Mouse (Mus musculus) 3134 (cell line): ENCODE measurements at regions not wholly inside any gene's neighbourhood (a gene's known extent, or its start where the extent isn't known, plus 50 kb on each side); places are given as distances from the start of the nearest gene placed in this dataset.

Source experiments
- DNase-seq: peaks from one replicate; pipeline ENCODE4 v3.0.0-alpha.2; 2011; ENCODE audit warnings: low spot score; ENCODE audit not compliant: insufficient read length; ENCODE audit errors: extremely low read depth

DNA sequence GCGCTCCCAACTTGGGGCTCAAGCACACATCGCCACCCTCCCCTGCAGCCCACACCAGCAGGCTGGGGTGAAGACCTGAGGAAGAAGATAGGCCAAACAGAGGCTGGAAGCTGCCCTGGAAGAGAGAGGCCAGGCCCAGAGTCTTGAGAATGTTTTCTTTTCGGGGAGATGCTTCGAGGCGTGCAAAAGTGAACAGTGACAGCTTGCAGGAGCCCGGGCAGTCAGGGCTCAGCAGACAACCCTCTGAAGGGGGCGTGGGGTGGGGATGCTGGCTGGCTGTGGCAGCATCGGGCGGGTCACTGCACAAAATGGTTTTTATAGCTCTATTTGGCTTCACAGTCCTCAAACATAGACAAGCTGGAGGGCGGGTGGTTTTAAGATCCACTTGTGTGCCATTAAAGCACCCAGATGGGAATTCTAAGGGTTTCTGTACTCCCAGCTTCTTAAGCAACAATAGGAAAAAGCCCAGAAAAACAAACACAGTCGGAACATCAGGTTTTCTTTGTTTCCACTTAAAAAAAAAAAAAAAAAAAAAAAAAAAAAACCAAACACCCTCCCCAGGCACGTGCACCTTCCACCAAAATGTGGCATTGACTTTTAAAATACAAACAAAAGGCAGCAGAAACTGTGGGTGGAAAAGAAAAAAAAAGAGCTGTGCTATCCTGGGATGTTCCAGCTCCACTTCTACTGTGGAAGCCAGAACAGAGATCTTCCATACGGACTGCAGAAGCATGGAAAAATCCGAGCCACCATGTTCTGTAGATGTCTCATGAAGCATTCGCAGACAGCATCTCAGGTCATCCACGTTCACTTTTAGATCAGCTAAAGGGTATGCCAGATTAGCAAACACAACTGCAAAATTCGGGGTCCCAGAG, 123.5 kb downstream of the Ly86 start:
- DNase-seq, result no peak

DNA sequence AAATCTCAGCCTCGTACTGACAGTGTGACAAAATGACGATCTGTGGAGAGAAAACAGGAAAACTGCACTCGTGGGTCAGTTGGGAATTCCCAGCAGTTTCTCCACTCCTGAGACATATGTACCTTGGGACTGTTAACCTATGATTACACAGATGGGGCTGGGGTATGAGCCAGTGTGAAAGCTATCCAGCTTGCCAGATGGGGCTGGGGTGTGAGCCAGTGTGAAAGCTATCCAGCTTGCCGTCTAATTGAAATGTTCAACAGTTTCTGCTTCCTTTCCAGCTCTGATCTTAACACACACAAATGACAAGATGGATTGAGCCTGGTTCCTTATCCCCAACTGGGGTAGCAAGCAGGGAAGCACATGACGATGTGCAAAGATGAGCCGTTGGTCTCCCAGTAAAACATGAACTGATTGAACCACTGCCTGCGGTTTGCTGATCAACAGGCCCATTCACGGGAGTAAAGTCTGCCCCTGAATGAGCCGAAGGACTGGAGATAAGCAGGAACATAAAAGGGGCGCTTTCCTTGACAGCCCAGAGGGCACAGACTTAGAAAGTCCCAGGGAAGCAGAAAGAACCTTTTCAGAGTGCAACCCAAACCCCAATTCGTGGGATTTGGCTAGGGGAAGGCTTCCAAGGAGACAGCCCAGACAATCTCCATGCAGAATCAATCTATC, 125.4 kb downstream of the Ly86 start:
- no peak for DNase-seq

DNA sequence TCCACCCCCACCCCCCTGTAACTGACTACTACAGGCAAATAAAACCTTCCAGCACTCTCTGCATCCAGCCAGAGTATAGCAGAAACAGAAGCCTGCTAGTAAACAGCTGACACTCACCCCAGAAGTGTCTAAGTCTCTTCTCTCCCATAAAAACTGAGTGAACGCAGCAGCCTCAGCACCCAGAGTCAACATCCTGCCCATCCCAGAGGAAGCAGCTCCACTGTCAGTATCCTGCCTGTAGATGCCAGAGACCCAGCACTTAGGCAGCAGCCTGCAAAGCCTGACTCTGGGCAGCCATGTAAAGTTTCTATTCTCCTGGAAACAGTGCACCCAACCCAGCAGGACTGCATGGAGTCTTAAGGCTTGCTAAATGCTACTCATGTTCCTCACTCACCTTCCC, 128.4 kb downstream of the Ly86 start:
- DNase-seq, result no peak

DNA sequence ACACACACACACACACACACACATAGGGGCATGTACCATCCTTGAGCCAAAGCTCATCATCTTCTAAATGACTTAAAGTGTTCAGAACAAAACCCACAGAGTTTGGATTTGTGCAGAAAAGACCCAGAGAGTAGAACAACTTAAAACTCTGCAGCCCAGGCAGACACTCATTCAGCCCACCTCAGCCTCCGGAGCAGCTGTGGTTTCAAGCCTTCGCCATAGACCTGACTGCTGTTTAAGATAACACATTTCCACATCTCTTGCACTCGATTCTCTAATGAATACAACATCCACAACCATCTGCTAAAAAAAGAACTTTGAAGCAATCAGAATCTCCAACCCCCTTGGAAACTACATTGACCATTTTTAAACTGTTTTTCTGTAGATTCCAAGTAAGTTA, 130.8 kb downstream of the Ly86 start:
- no peak for DNase-seq

DNA sequence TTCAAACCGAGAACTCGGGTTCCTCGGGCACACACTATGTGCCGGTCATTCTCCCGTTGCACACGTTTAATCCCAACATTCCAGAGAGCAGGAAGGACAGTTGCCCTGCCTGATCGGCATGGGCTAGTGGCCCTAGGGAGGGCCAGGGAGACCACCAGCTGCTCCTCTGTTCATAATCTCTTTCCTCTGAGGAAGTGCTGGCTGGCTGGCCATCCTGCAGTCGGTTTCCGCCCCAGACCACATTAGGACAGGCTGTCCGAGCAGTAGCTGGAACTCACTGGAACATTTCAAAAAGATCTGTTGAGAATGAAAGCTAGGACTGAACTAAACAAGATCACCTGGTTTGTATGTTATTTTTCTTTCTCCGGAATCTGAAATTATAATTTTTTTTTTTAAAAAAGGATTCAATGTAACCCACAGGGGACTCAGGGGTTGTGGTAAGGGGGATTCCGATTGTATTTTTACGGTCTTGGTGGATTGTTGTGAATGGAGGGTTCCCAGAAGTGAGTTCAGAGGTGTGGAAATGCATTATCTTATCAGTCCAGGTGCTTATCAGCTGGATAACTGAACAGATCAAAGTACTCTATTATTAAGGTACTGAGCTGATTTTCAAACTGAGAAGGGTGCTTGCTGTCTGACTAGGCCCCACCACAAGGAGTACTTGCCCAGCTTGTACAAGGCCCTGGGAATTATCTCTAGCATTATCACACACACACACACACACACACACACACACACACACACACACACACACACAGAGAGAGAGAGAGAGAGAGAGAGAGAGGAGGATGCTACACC, 131.4 kb downstream of the Ly86 start:
- DNase-seq, result no peak

DNA sequence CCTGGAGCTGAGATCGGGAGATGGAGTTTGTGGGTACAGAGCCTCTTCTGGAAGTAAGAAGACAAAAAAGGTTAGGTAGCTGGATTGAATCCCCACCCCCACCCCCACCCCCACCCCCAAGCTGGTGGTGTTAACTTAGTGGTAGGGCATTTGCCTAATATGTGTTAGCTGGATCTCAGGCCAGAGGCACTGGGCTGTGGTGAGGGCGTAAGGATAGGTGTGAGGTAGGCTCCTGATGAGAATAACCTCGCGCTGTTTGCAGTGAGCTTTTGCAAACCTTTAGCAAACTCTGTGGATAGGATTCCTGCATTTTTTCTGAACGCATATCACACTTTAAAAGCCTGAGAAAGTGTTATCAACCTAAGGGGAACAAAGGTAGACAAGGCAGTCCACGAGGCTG, 132.3 kb downstream of the Ly86 start:
- no peak for DNase-seq

DNA sequence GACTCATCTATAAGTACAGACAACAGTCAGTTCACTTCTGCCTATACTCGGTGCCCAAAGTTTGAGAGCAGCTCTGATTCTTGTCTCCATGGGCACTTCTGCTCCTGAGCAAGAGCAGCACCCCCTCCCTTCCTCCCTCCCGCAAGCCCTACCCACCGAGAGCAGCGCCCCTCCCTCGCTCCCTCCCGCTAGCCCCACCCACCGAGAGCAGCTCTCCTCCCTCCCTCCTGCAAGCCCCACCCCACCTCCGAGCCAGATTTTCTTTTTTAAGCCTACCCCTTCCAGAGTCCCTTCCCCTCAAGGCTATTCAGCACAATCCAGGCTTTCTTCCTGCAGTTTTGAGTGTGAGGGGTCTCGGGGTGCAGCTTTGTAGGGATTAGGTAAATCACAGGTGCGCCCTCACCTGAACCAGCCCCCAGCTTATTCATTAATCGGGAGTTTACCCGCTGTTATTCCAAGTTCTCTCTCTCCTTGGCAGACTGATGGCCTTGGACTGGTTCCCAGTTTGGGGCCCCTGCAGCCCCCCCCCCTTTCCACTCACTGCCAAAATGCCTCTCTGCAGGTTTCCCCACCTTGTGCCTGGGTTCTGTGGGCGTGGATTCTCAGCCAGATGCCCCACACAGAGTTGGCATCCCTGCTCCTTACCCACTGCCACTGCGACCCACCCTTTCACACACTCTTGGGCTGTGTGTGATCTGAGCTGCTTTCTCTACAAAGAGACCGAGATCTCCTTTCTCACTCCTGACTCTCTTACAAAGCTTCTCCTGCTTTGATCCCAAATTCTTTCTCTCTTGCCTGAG, 132.9 kb downstream of the Ly86 start:
- DNase-seq, result no peak

DNA sequence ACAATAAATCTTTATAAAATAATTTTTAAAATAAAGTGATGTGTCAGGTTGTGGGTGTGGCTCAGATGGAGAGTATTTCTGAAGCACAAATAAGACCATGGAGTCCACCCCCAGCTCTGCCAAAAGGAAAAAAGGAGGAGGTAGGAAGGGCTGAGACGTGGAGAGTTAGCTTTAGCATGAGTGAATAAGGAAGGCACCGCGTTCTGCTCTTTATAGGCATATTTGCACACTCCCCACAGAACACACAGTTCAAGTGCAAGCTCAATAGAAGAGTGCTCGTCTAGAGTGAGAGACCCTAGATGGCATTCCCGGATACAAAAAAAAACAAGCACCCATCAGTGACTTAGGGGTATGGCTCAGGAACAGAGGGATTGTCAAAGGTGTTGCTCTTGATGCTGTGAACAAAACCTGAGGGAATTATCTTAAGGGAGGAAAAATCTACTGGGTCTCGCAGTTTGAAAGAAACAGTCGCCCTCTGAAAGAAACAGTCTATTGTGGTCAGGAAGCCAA, 134.2 kb downstream of the Ly86 start:
- DNase-seq, result no peak

DNA sequence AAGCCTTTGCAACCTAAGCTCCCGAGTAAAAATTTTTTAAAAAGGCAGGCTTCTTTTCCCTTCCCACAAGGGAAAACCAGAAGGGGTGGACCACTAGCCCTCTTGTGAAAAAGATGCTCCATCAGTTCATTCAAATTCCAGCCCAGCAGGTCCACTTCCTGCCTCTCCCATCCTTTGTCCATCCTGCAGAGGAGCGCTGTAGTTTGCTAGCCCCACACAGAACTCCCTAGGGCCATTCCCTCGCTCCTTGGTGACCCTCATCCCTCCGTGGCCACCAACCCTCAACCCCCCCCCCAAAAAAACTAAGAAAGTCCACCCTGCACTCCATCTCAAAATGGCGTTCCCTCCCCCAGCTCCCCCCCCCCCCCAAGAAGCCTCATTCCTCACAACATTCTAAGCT, 136.5 kb downstream of the Ly86 start:
- DNase-seq, result no peak

DNA sequence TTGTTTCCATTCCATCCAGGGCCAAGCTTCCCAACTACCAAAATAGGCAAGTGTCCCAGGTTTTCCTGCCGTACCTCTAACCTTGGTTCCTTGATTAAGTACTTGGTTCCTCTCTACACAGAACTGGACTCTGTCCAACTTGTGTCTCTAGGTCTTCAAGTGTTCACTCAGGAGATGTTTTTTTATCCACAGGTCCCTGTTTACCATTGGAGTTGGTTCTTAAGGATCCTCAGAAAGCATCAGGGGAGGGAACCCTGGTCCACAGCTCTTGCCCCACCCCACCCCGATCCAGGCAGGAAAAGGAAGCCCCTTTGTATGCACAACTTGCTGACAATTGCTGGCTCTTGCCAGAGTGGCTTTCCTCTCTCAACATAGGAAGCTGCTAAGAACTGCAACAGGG, 137.0 kb downstream of the Ly86 start:
- DNase-seq, result no peak

DNA sequence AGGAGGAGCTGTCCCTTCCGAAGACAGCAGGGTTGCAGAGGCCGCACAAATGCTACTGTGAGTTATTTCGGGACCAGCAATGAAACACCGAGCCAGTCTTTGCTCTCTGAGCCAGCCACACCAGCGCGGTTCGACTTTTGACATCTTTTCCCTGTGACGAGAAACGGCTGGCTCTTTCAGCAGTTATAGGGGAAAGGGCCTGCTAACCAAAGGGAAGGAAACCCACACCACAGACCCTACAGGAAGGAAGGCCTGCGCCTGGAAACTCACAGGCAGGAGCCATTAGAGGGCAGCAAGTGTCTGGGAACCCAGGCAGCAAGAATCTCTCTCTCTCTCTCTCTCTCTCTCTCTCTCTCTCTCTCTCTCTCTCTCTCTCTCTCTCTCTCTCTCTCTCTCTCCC, 137.6 kb downstream of the Ly86 start:
- DNase-seq, result no peak

DNA sequence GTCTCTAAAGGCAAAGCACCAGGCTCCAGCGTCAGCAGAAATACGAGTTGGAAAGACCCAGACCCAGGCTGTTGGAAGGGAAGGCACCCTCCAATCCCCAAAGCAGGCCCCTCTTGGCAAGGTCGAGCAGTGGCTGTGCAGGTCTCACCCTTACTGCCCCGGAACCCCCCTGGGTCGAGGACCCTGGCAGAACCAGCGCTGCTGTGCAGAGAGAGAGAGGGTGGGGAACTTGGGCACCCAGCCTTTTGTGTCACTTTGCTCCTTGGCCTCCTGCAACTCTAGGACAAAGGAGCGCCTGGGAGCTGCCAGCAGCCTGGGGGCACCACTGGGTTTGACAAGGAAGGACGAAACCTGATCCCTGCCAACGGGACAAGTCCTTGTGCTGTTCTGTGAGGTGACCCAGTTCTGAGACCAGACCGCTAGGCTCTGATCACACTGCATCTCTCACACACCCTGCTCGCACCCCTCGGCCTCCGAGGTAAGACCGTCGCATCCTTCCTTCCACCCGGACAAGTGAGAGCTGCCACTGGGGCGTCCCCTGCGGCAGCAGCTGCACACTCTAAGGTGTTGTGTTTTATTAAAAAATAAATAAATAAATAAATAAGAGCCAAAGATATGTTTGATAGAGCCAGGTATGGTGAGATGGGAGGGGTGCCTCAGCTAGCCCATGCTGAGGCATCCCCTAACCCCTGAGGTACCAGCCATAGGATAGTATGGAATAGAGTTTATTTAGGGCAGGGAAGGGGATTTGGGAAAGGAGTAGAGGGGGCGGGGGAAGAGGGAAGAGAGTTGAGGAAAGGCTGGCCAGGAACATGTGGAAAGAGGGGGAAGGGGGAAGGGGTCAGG, 138.2 kb downstream of the Ly86 start:
- DNase-seq, result no peak

DNA sequence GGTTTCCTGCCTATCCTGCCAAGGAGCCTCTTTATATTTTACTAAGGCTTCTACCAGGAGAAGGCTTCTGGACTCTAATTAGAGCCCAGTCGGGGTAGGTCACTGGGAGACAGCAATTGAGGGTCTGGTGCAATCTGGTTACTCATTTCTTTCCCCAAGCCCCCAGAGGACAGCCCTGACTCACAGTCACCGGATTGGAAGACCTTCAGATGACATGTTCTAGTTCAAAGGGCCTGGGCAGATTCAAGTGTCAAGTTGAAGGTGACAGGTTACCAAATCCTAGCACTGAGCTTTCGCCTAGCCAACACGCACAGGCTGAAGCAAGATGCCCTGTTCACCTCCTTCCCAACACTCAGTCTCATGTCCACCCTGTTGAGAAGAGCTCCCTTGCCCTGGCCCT, 139.6 kb downstream of the Ly86 start:
- DNase-seq, result no peak

DNA sequence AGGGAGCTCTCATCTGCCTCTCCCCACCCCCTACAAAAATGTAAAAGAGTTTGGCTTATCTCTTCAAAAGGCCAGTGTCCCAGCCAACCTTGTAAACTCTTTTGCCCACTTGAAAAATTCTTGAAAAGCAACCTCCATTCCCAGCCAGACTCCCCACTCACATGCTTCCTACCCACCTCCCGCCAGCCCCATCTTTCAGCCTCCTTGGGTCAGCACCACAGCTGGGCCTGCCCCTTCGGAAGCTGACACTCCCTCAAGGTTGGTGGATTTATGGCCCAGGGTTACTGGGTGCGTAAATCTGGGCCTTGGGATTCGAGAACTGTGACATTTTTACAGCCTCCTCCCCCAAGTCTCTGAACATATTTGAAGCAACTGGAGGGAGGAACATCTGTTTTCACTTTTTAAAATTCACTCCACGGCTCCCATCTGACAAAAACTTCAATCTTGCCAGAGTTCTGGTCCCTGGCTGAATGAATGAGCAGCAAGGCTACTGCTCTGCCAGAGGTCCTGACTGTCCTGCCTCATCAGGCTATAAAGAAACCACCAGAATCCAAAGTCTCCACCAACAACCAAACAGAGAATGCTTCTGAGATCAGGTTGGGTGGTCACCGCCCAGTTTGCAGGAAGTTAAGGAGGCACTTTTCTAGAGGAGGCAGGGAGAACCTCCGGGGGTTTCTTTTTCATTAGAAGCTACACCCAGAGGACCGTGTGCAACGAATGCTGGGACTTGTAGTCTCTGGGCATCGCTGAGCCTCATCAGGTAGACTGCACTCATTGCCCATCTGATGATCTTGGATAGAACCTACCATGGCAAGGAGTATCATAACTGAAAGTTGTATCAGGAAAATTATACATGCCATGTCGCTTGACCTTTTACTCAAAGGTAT, 147.3 kb downstream of the Ly86 start:
- DNase-seq, result no peak

DNA sequence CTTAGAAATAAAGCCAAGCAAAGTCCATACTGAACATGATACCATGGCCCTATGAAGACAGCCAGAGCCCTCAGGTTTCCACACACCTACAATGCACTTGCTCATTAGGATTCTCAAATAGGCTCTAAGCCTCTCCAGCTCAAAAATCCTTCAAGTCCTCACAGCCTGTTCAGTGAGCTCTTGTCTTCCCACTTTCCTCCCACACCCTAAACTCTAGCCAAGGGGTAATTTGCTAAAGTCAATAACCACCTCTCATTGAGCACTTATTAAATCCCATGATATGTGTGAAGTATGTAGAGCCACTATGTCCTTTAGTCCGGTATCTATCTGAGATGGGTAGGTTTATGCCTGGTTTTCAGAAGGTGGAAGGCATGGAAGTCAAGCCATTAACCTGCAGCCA, 148.3 kb downstream of the Ly86 start:
- DNase-seq, result no peak

DNA sequence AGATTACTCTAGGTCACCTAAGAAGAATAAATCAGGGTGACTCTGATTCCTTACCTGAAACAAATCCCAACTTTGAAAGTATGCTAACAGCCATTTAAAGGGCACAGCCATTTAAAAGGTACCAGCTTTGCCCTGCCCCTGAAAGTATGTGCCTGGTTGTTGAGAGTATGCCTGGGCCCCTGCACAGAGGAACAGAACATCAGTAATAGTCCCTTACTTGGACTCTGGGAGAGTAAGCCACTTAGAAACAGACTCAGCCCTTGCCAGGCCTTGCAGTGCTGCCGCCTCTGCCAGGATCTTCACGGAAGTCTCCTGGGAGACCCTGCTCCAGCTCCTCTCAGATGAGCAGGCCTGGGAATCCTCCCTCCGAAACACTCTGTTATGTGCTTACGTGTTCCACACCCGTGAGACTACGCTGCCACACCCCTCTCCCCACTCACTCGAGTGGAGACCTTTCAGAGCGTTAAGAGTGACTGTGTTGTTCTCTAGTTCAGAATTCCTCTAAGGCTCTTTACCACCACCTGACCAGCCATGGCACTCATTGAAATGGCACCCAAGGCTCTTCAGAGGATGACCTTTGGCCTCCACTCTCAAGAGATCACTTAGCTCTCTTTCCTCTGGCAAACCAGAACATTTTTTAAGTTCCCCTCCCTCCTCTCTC, 150.4 kb downstream of the Ly86 start:
- DNase-seq, result no peak

DNA sequence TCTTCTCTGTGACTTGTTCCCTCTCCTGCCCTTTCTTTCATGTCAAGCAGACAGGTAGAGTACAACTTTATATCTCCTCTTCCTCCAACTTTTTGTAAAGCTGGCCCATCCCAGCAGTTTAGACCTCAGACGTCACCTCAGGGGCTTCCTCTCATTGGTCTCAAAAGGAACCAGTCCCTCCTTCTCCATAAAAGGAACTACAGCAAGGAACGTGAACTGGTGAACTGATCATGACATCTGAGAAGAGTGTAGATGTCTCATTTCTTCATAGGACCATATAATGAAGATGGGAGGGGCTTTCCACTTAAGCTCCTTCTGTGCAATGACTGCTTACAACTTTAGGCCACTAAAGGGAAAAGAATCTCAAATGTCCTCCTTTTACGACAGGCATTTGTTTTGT, 153.0 kb downstream of the Ly86 start:
- DNase-seq, result no peak

DNA sequence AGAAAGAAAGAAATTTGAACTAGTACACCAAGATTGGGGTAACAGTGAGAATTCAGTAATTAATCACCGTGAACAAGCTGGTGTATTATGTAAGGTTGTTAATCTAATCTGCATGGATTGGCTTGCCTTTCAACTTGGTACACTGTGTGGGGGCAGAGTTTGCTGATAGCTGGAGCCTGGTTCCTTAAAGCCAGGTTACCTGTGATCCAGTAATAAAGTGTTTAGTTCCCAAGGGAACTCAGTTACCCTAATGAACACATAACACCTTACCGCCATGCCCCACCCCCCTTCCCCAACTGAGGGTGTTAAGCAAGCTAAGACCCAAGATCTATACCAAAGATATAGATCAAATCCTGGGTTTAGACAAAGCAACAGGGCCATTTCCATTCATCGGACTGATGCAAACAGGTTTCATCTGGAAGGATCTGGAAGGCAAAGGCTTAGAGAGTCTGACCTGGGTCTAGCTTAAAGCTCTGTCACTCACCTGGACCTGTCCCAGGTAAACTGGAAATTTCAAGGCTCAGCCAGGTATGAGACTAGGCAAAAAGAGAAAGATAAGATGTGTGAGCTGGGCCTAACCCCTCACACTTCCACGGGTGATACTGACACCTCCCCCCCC, 155.8 kb downstream of the Ly86 start:
- DNase-seq, result no peak
